Mouse (Mus musculus): ENCODE data around the gene Spaca4. TPM values are rescaled to one million over a fixed set of nuclear protein-coding genes. Genes with fewer than 3 reads are reported as not detected.

Spaca4 gene
- 0.45 TPM in 1 of 2 replicates, not detected in the other for polyA plus RNA-seq (2015; fragmentation: Nextera tagmentation; extraction: Ambion mirVana)

- Histone ChIP-seq H3K9ac (no peak within 1 kb of the TSS), H3K27ac (0 out of 2 replicates have a peak within 1 kb of the TSS, but pooled peaks have one; percentile 65), H3K4me3 (replicated peaks) (no peak within 1 kb of the TSS), H3K4me1 (peaks cover 25% of the 10 kb centered on the region; the same call in 1 of the 2 replicates), H3K27me3 (replicated peaks) (no peaks in the 10 kb centered on the region), H3K4me2 (no peak within 1 kb of the TSS), H3K36me3 (peaks cover 44% of the 10 kb centered on the region), H3K9me3 (no peaks in the 10 kb centered on the region)
- ATAC-seq (ENCODE audit: insufficient read depth, low FRiP score, low read depth) = no peak
- WGBS = 88% methylated on average over 11 of the region's 11 CpGs
Measured at GRCm38 (mm10) chr7:45725713-45726112, at the start of gene Spaca4. TSS of gene Spaca4 (minus strand) at chr7:45725813.

- Histone ChIP-seq H3K36me3 (no peaks in the 10 kb centered on the region), H3K4me3 (replicated peaks) (no peak overlapping the region), H3K4me2 (no peak overlapping the region), H3K4me1 (peaks cover 3% of the 10 kb centered on the region; the same call in 1 of the 2 replicates), H3K27me3 (replicated peaks) (no peaks in the 10 kb centered on the region), H3K9me3 (no peaks in the 10 kb centered on the region), H3K9ac (no peak overlapping the region), H3K27ac (no peak overlapping the region)
- WGBS = 58% methylated on average over 7 of the region's 7 CpGs
- ATAC-seq (ENCODE audit: insufficient read depth, low FRiP score, low read depth) = no peak
Measured at GRCm38 (mm10) chr7:45775237-45775636, 49.6 kb upstream of the Spaca4 start.

GRCm38 (mm10) chr7:45771101-45771500 lies 45.5 kb upstream of the Spaca4 start:
- Histone ChIP-seq H3K4me2 (no peak overlapping the region), H3K4me3 (replicated peaks) (no peak overlapping the region), H3K9ac (no peak overlapping the region), H3K9me3 (no peaks in the 10 kb centered on the region), H3K4me1 (0 out of 2 replicates have a peak, but pooled peaks cover 4% of the 10 kb centered on the region), H3K36me3 (no peaks in the 10 kb centered on the region), H3K27ac (no peak overlapping the region), H3K27me3 (replicated peaks) (no peaks in the 10 kb centered on the region)
- 63% methylated on average over 4 of the region's 4 CpGs for WGBS
- no peak for ATAC-seq (ENCODE audit: insufficient read depth, low FRiP score, low read depth)

GRCm38 (mm10) chr7:45770427-45771082 lies 44.9 kb upstream of the Spaca4 start:
- no peak for ATAC-seq (ENCODE audit: insufficient read depth, low FRiP score, low read depth)
- Histone ChIP-seq H3K4me2 (no peak overlapping the region), H3K27ac (no peak overlapping the region), H3K36me3 (no peaks in the 10 kb centered on the region), H3K4me3 (replicated peaks) (no peak overlapping the region), H3K4me1 (0 out of 2 replicates have a peak, but pooled peaks cover 4% of the 10 kb centered on the region), H3K9ac (no peak overlapping the region), H3K27me3 (replicated peaks) (no peaks in the 10 kb centered on the region), H3K9me3 (no peaks in the 10 kb centered on the region)
- 55% methylated on average over 8 of the region's 8 CpGs for WGBS

GRCm38 (mm10) chr7:45767500-45767899 lies 41.9 kb upstream of the Spaca4 start:
- Histone ChIP-seq H3K4me3 (replicated peaks) (no peak overlapping the region), H3K27ac (no peak overlapping the region), H3K9me3 (no peaks in the 10 kb centered on the region), H3K4me2 (no peak overlapping the region), H3K36me3 (no peaks in the 10 kb centered on the region), H3K27me3 (replicated peaks) (no peaks in the 10 kb centered on the region), H3K9ac (no peak overlapping the region), H3K4me1 (0 out of 2 replicates have a peak, but pooled peaks cover 4% of the 10 kb centered on the region)
- 91% methylated on average over 6 of the region's 6 CpGs for WGBS
- no peak for ATAC-seq (ENCODE audit: insufficient read depth, low FRiP score, low read depth)

- Histone ChIP-seq H3K9me3 (no peaks in the 10 kb centered on the region), H3K27ac (no peak overlapping the region), H3K4me3 (replicated peaks) (no peak overlapping the region), H3K4me1 (0 out of 2 replicates have a peak, but pooled peaks cover 4% of the 10 kb centered on the region), H3K9ac (no peak overlapping the region), H3K27me3 (replicated peaks) (no peaks in the 10 kb centered on the region), H3K36me3 (no peaks in the 10 kb centered on the region), H3K4me2 (no peak overlapping the region)
- 53% methylated on average over 8 of the region's 8 CpGs for WGBS
- ATAC-seq (ENCODE audit: insufficient read depth, low FRiP score, low read depth) = no peak
Measured at GRCm38 (mm10) chr7:45766764-45767163, 41.2 kb upstream of the Spaca4 start.

GRCm38 (mm10) chr7:45765995-45766394 lies 40.4 kb upstream of the Spaca4 start:
- no peak overlapping the region for H3K9ac ChIP-seq
- H3K27ac ChIP-seq = no peak overlapping the region
- H3K4me1 ChIP-seq = 0 out of 2 replicates have a peak, but pooled peaks cover 4% of the 10 kb centered on the region
- H3K4me3 ChIP-seq (replicated peaks) = no peak overlapping the region
- peak; percentile 35; the same call in 1 of the 2 replicates for ATAC-seq (ENCODE audit: insufficient read depth, low FRiP score, low read depth)
- H3K9me3 ChIP-seq = no peaks in the 10 kb centered on the region
- no peaks in the 10 kb centered on the region for H3K27me3 ChIP-seq (replicated peaks)
- no peaks in the 10 kb centered on the region for H3K36me3 ChIP-seq
- 36% methylated on average over 8 of the region's 8 CpGs for WGBS
- H3K4me2 ChIP-seq = no peak overlapping the region

GRCm38 (mm10) chr7:45760151-45760550 lies 34.5 kb upstream of the Spaca4 start:
- Histone ChIP-seq H3K4me2 (no peak overlapping the region), H3K36me3 (no peaks in the 10 kb centered on the region), H3K4me3 (replicated peaks) (no peak overlapping the region), H3K9me3 (no peaks in the 10 kb centered on the region), H3K4me1 (peaks cover 5% of the 10 kb centered on the region; the same call in 1 of the 2 replicates), H3K27me3 (replicated peaks) (peaks cover 17% of the 10 kb centered on the region), H3K9ac (no peak overlapping the region), H3K27ac (no peak overlapping the region)
- no peak for ATAC-seq (ENCODE audit: insufficient read depth, low FRiP score, low read depth)
- WGBS = 61% methylated on average over 5 of the region's 5 CpGs

- Histone ChIP-seq H3K4me1 (peaks cover 5% of the 10 kb centered on the region; the same call in 1 of the 2 replicates), H3K4me2 (peak overlapping the region; percentile 50), H3K4me3 (replicated peaks) (peak overlapping the region; percentile 22), H3K27ac (peak overlapping the region; percentile 12; the same call in 1 of the 2 replicates), H3K9me3 (no peaks in the 10 kb centered on the region), H3K36me3 (no peaks in the 10 kb centered on the region), H3K27me3 (replicated peaks) (peaks cover 17% of the 10 kb centered on the region), H3K9ac (no peak overlapping the region)
- WGBS = 3% methylated on average over 27 of the region's 27 CpGs
- ATAC-seq (ENCODE audit: insufficient read depth, low FRiP score, low read depth) = peak; percentile 85
Measured at GRCm38 (mm10) chr7:45759400-45759799, 33.8 kb upstream of the Spaca4 start.

GRCm38 (mm10) chr7:45755703-45756102 lies 30.1 kb upstream of the Spaca4 start:
- H3K4me2 ChIP-seq = no peak overlapping the region
- no peaks in the 10 kb centered on the region for H3K9me3 ChIP-seq
- H3K9ac ChIP-seq = no peak overlapping the region
- WGBS = 58% methylated on average over 6 of the region's 6 CpGs
- H3K36me3 ChIP-seq = no peaks in the 10 kb centered on the region
- H3K27ac ChIP-seq = no peak overlapping the region
- H3K4me3 ChIP-seq (replicated peaks) = no peak overlapping the region
- peaks cover 17% of the 10 kb centered on the region for H3K27me3 ChIP-seq (replicated peaks)
- ATAC-seq (ENCODE audit: insufficient read depth, low FRiP score, low read depth) = no peak
- H3K4me1 ChIP-seq = peaks cover 5% of the 10 kb centered on the region; the same call in 1 of the 2 replicates

GRCm38 (mm10) chr7:45750162-45750561 lies 24.5 kb upstream of the Spaca4 start:
- 54% methylated on average over 9 of the region's 9 CpGs for WGBS
- no peak for ATAC-seq (ENCODE audit: insufficient read depth, low FRiP score, low read depth)
- H3K27ac ChIP-seq = no peak overlapping the region

GRCm38 (mm10) chr7:45749401-45749800 lies 23.8 kb upstream of the Spaca4 start:
- WGBS = 29% methylated on average over 10 of the region's 10 CpGs
- Histone ChIP-seq H3K9ac (no peak overlapping the region), H3K36me3 (no peaks in the 10 kb centered on the region), H3K9me3 (no peaks in the 10 kb centered on the region), H3K4me3 (replicated peaks) (no peak overlapping the region), H3K27ac (no peak overlapping the region), H3K27me3 (replicated peaks) (no peaks in the 10 kb centered on the region), H3K4me2 (no peak overlapping the region), H3K4me1 (no peaks in the 10 kb centered on the region)
- no peak for ATAC-seq (ENCODE audit: insufficient read depth, low FRiP score, low read depth)

More at GRCm38 (mm10) chr7:45750162-45750561, 24.5 kb upstream of the Spaca4 start:
- Histone ChIP-seq H3K4me2 (no peak overlapping the region), H3K4me3 (replicated peaks) (no peak overlapping the region), H3K9ac (no peak overlapping the region), H3K4me1 (no peaks in the 10 kb centered on the region), H3K36me3 (no peaks in the 10 kb centered on the region), H3K9me3 (no peaks in the 10 kb centered on the region), H3K27me3 (replicated peaks) (no peaks in the 10 kb centered on the region)
